In the genomic region with DNA sequence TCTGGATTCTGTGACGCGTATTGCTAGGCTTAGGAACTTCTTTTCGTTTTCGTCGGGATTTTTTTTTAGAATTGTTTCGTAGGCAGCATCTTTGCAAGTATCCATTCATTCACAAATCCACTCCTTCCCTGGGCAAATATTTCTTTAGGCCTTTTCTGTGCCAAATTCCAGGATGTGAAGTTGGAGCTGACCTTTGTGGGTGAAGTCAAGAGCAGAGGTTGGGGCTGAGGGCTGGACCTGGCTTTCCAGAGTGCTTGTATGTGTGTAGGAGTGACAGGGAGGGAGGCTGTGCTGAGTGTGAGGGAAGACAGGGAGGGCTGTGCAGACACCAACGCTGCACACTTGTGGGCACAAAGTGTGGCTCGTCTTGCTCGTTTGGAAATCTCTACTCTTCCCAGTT, we compare ENCODE assay signal across 20 mouse cellular contexts. TPM values are rescaled to one million over a fixed set of nuclear protein-coding genes. Genes with fewer than 3 reads are reported as not detected.
A peak's percentile ranks its signal among the peaks of the same experiment; 100 is the strongest.
DNase-seq lines count a peak whose midpoint lies in the region; ATAC-seq and TF ChIP-seq lines count a peak whose summit lies in the region.
"Had no signal": no experiment of that assay in that cellular context is flagged by ENCODE, and none has a peak within 500 bp of the region (broad histone marks: within the 10 kb centered on the region; RNA-seq: fewer than 3 reads in every experiment).

No protein-coding gene starts in this region.

- WGBS in forebrain, embryonic 10.5 days = 87% methylated on average over 9 of the region's 9 CpGs
- WGBS in forebrain, postnatal 0 days = 84% methylated on average over 9 of the region's 9 CpGs
- WGBS in lung, embryonic 15.5 days = 70% methylated on average over 9 of the region's 9 CpGs
- WGBS in liver, embryonic 12.5 days (ENCODE audit: insufficient replicate concordance) = 83% methylated on average over 9 of the region's 9 CpGs

- peaks cover 48% of the 10 kb centered on the region for H3K4me1 ChIP-seq in forebrain, embryonic 10.5 days
- peaks cover 9% of the 10 kb centered on the region; the same call in 1 of the 2 replicates for H3K4me1 ChIP-seq in forebrain, postnatal 0 days (ENCODE audit: insufficient read depth)
- peaks cover 27% of the 10 kb centered on the region for H3K4me1 ChIP-seq in lung, embryonic 15.5 days
- peaks cover 65% of the 10 kb centered on the region for H3K4me1 ChIP-seq in liver, embryonic 12.5 days

- no peaks in the 10 kb centered on the region for H3K9me3 ChIP-seq in forebrain, embryonic 10.5 days
- H3K9me3 ChIP-seq in forebrain, postnatal 0 days (ENCODE audit: low read length) = no peaks in the 10 kb centered on the region
- no peaks in the 10 kb centered on the region for H3K9me3 ChIP-seq in lung, embryonic 15.5 days
- no peaks in the 10 kb centered on the region for H3K9me3 ChIP-seq in liver, embryonic 12.5 days (replicated peaks)
- H3K9me3 ChIP-seq: heart, embryonic 12.5 days; midbrain, embryonic 12.5 days had no signal

- peaks cover 29% of the 10 kb centered on the region for H3K36me3 ChIP-seq in forebrain, embryonic 10.5 days (replicated peaks)
- H3K36me3 ChIP-seq in forebrain, postnatal 0 days (ENCODE audit: insufficient read depth) = no peaks in the 10 kb centered on the region
- peaks cover 3% of the 10 kb centered on the region; the same call in 1 of the 2 replicates for H3K36me3 ChIP-seq in lung, embryonic 15.5 days
- peaks cover 36% of the 10 kb centered on the region for H3K36me3 ChIP-seq in liver, embryonic 12.5 days
- H3K36me3 ChIP-seq: midbrain, embryonic 12.5 days had no signal

- ATAC-seq in forebrain, postnatal 0 days = no peak
- ATAC-seq in lung, embryonic 15.5 days (ENCODE audit: borderline replicate concordance, extremely low read depth, low FRiP score, low TSS enrichment) = no peak
- no peak for ATAC-seq in liver, embryonic 12.5 days
- ATAC-seq: activated CD4-positive, CD25-positive, alpha-beta regulatory T cell, adult 4 months had no signal

- TF ChIP-seq CTCF in forebrain, postnatal 0 days (IDR thresholded peaks at IDR 0.05; ENCODE audit: low read depth) = no peak

- intact Hi-C loops in heart, postnatal 10 days (cut with DNase I) = no loop called here

- H3K4me2 ChIP-seq in forebrain, postnatal 0 days (ENCODE audit: low read depth) = no peak overlapping the region
- H3K4me2 ChIP-seq in lung, embryonic 15.5 days = peak overlapping the region; percentile 100; the same call in 1 of the 2 replicates
- peak overlapping the region; percentile 94 for H3K4me2 ChIP-seq in liver, embryonic 12.5 days

- no peak overlapping the region for H3K9ac ChIP-seq in forebrain, postnatal 0 days
- H3K9ac ChIP-seq in lung, embryonic 15.5 days = no peak overlapping the region
- peak overlapping the region; percentile 91; the same call in 1 of the 2 replicates for H3K9ac ChIP-seq in liver, embryonic 12.5 days
- H3K9ac ChIP-seq: heart, embryonic 12.5 days had no signal

- H3K4me3 ChIP-seq in forebrain, embryonic 10.5 days = peak overlapping the region; percentile 86; the same call in 1 of the 2 replicates
- no peak overlapping the region for H3K4me3 ChIP-seq in forebrain, postnatal 0 days (ENCODE audit: low read depth, low read length)
- no peak overlapping the region for H3K4me3 ChIP-seq in lung, embryonic 15.5 days
- H3K4me3 ChIP-seq in liver, embryonic 12.5 days = peak overlapping the region; percentile 81

- H3K27ac ChIP-seq in forebrain, embryonic 10.5 days = no peak overlapping the region
- no peak overlapping the region for H3K27ac ChIP-seq in forebrain, postnatal 0 days (ENCODE audit: low read depth, low read length)
- H3K27ac ChIP-seq in lung, embryonic 15.5 days = no peak overlapping the region
- no peak overlapping the region for H3K27ac ChIP-seq in liver, embryonic 12.5 days
- H3K27ac ChIP-seq: midbrain, embryonic 12.5 days had no signal

- H3K27me3 ChIP-seq in forebrain, embryonic 10.5 days (ENCODE audit: poor library complexity, severe bottlenecking) = peaks cover 8% of the 10 kb centered on the region; the same call in 1 of the 2 replicates
- H3K27me3 ChIP-seq in forebrain, postnatal 0 days (ENCODE audit: insufficient read depth, low read length) = no peaks in the 10 kb centered on the region
- H3K27me3 ChIP-seq in lung, embryonic 15.5 days = no peaks in the 10 kb centered on the region
- H3K27me3 ChIP-seq in liver, embryonic 12.5 days (replicated peaks) = no peaks in the 10 kb centered on the region
- H3K27me3 ChIP-seq: heart, embryonic 12.5 days had no signal

- DNase-seq in forebrain, embryonic 10.5 days (ENCODE audit: extremely low spot score, low spot score) = no peak
- no peak for DNase-seq in forebrain, postnatal 0 days
- no peak for DNase-seq in lung, postnatal 14 days
- DNase-seq in lung, postnatal 4 days = peak; percentile 10 to 35
- no peak for DNase-seq in heart, postnatal 10 days
- no peak for DNase-seq in layer of hippocampus, adult 9-10 months (ENCODE audit: low spot score)
- DNase-seq: cerebellum, adult 18-20 months; gastrocnemius, postnatal 36 days; kidney, adult 11 months; kidney, postnatal 36 days; right cerebral cortex, postnatal 4 days; thymus, postnatal 25 days had no signal

RNA-seq across cellular contexts. Expression of gene Mybl2, which starts 2.1 kb away (rescaled TPM):
- polyA plus RNA-seq in forebrain, embryonic 10.5 days (2016; fragmentation: Nextera tagmentation; extraction: Ambion mirVana) = 63.7 and 65.1 TPM in 2 replicates
- 2.8 and 3.0 TPM in 2 replicates for total RNA-seq in forebrain, postnatal 0 days (2014; rRNA removed)
- 2.1 and 3.1 TPM in 2 replicates for polyA plus RNA-seq in forebrain, postnatal 0 days (2015; fragmentation: Nextera tagmentation; extraction: Ambion mirVana)
- polyA plus RNA-seq in lung, embryonic 15.5 days (2015; fragmentation: Nextera tagmentation; extraction: Ambion mirVana) = 30.3 and 31.8 TPM in 2 replicates
- 71.7 and 72.8 TPM in 2 replicates for polyA plus RNA-seq in liver, embryonic 12.5 days (2016; fragmentation: Nextera tagmentation; extraction: Ambion mirVana)
- total RNA-seq in heart, postnatal 10 days (2021) = 1 to 10 TPM; 4.6 to 5.4 TPM

RNA-seq across cellular contexts. Expression of gene Gtsf1l, which starts 31.1 kb away (rescaled TPM):
- polyA plus RNA-seq in forebrain, embryonic 10.5 days (2016; fragmentation: Nextera tagmentation; extraction: Ambion mirVana) = not detected in 2 replicates
- not detected in 2 replicates for total RNA-seq in forebrain, postnatal 0 days (2014; rRNA removed)
- 0.31 TPM in 1 of 2 replicates, not detected in the other for polyA plus RNA-seq in forebrain, postnatal 0 days (2015; fragmentation: Nextera tagmentation; extraction: Ambion mirVana)
- polyA plus RNA-seq in lung, embryonic 15.5 days (2015; fragmentation: Nextera tagmentation; extraction: Ambion mirVana) = not detected in 2 replicates
- polyA plus RNA-seq in liver, embryonic 12.5 days (2016; fragmentation: Nextera tagmentation; extraction: Ambion mirVana) = not detected in 2 replicates
- total RNA-seq in heart, postnatal 10 days (2021) = not detected
- total RNA-seq: gastrocnemius, postnatal 36 days; layer of hippocampus, postnatal 25 days had no signal
- polyA plus RNA-seq: activated CD4-positive, CD25-positive, alpha-beta regulatory T cell, adult 4 months; heart, embryonic 12.5 days; limb, embryonic 11.5 days; midbrain, embryonic 12.5 days; stomach, embryonic 16.5 days had no signal

RNA-seq across cellular contexts. Expression of gene Ift52, which starts 39.4 kb away (rescaled TPM):
- 50.0 and 52.2 TPM in 2 replicates for polyA plus RNA-seq in forebrain, embryonic 10.5 days (2016; fragmentation: Nextera tagmentation; extraction: Ambion mirVana)
- 16.0 and 21.3 TPM in 2 replicates for total RNA-seq in forebrain, postnatal 0 days (2014; rRNA removed)
- polyA plus RNA-seq in forebrain, postnatal 0 days (2015; fragmentation: Nextera tagmentation; extraction: Ambion mirVana) = 26.5 and 31.4 TPM in 2 replicates
- polyA plus RNA-seq in lung, embryonic 15.5 days (2015; fragmentation: Nextera tagmentation; extraction: Ambion mirVana) = 47.8 and 48.9 TPM in 2 replicates
- 24.4 and 25.9 TPM in 2 replicates for polyA plus RNA-seq in liver, embryonic 12.5 days (2016; fragmentation: Nextera tagmentation; extraction: Ambion mirVana)
- 10 to 100 TPM; 25.6 to 27.1 TPM for total RNA-seq in heart, postnatal 10 days (2021)

Comparison
In these comparisons a context has a peak if more than half of its experiments do, and no peak if none do; other contexts are left out.
1. DNase-seq: peak in lung, postnatal 4 days (2 of 2); none in forebrain, embryonic 10.5 days (single experiment), forebrain, postnatal 0 days (single experiment), lung, postnatal 14 days (single experiment), heart, postnatal 10 days (0 of 2) and layer of hippocampus, adult 9-10 months (single experiment).
2. H3K4me3 ChIP-seq: peak in forebrain, embryonic 10.5 days (single experiment) and liver, embryonic 12.5 days (single experiment); none in forebrain, postnatal 0 days (single experiment) and lung, embryonic 15.5 days (single experiment).